Mouse (Mus musculus): ENCODE measurements around the gene Lsm12. TPM values are rescaled to one million over a fixed set of nuclear protein-coding genes. Genes with fewer than 3 reads are reported as not detected.

The Lsm12 gene
- polyA plus RNA-seq, 1 experiment from 2014 or later, result 94.3 TPM

DNA sequence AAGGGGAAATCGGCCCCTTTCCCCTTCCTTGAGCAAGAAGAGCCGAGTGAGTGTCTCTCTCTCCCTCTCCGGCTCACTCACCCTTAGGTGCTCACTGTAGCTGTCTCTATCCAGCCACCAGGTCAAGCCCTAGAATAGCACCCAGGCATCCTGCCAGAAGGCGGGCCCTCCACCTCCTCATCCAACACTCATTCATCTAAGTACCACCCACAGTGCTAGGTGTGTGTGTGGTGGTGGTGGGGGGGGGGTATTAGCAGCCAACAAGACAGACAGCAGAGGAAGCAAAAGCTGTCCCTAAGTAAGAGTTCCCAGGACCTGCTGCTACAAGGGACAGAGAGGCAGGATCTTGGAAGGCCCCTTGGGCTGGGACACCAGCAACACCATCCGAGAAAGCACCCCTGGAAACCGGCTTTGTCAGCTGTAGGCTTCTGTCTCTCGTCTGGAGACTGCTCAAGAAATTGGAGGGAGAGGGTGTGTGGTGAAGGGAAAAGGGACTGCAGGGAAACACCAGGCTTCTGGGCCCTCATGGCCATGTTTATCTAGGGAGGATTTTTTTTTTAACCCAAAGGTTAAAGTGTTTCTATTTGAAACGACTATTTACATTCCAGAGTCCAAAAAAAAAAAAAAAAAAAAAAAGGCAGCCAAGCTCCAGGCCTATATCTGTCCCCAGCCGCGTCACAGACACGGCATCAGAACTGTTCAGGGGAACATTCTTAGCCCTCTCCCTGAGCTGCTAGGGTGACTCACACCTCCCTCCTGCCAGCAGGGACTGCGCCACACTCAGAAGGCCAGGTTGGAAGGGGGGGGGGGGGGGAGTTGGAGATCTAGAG lies 31.2 kb upstream of the Lsm12 start:
- peak overlapping the region; percentile 85 for H3K4me2 ChIP-seq
- ATAC-seq (ENCODE audit: insufficient number of reproducible peaks, low FRiP score), result peak; percentile 48; the same call in 1 of the 2 replicates
- WGBS, result 15% methylated on average over 12 of the region's 12 CpGs
- peak overlapping the region; percentile 72 for H3K4me3 ChIP-seq
- H3K4me1 ChIP-seq (replicated peaks), result peaks cover 95% of the 10 kb centered on the region
- peaks cover 12% of the 10 kb centered on the region for H3K36me3 ChIP-seq
- H3K9ac ChIP-seq, result peak overlapping the region; percentile 96
- peak overlapping the region; percentile 98 for H3K27ac ChIP-seq (ENCODE audit: poor library complexity, severe bottlenecking)
- H3K9me3 ChIP-seq (replicated peaks), result no peaks in the 10 kb centered on the region
- H3K27me3 ChIP-seq (replicated peaks), result no peaks in the 10 kb centered on the region

DNA sequence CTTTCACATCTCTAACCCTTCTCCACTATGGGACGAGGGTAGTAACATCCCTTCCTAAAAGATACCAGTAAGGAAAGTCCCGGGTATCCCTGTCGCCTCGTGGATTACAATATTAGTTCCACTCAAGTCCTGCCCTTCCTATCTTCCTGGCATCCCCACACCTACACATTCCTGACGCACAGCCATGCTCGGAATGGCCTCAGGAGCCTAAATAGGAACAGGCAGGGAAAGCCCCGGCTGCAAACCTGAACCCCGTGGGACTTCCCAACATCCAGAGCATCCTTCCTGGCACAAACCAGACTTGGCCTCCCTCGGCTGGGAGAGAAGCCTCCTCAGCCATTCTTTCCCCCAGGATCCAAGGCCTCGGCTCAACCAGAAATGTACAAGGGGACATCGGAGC lies 30.4 kb upstream of the Lsm12 start:
- peak overlapping the region; percentile 98 for H3K27ac ChIP-seq (ENCODE audit: poor library complexity, severe bottlenecking)
- ATAC-seq (ENCODE audit: insufficient number of reproducible peaks, low FRiP score), result no peak
- peak overlapping the region; percentile 62 for H3K9ac ChIP-seq
- 44% methylated on average over 11 of the region's 11 CpGs for WGBS
- no peaks in the 10 kb centered on the region for H3K9me3 ChIP-seq (replicated peaks)
- H3K36me3 ChIP-seq, result 0 out of 2 replicates have a peak, but pooled peaks cover 9% of the 10 kb centered on the region
- peaks cover 94% of the 10 kb centered on the region for H3K4me1 ChIP-seq (replicated peaks)
- peak overlapping the region; percentile 36 for H3K4me3 ChIP-seq
- H3K27me3 ChIP-seq (replicated peaks), result no peaks in the 10 kb centered on the region
- H3K4me2 ChIP-seq, result peak overlapping the region; percentile 85

DNA sequence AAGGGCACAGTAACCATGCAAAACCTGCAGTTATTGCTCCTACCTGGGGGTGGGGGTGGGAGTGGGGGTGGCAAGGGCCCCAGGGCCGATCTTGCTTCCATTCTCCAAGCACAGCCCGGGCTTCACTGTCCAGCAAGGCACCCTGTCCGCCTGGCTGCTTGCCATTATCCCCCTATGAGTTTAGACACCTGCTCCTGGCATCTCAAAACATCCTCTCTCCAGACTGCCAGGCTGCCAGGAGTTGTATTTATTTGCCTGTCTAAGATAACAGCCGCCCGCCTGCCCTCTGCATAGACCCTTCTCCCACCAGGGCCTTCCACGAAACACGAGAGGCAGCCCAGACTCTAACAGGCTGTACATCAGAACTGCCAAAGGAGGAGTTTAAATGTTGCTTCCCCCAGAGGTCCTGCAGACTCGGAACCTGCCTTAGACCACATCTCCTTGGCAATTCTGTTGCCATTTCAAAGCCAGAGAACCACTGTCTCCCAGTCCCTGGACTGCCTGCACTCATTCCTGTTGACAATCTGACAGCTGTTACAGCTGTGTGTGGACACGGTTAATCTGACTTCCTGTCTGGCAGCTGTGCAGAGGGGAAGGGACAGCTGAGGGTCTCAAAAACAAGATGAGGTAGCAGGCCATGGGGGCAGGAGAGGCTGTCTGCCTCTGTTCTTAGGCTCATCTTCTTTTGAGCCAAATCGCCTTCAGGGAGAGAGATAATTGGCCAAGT lies 29.5 kb upstream of the Lsm12 start:
- H3K4me2 ChIP-seq, result peak overlapping the region; percentile 85
- no peak overlapping the region for H3K4me3 ChIP-seq

DNA sequence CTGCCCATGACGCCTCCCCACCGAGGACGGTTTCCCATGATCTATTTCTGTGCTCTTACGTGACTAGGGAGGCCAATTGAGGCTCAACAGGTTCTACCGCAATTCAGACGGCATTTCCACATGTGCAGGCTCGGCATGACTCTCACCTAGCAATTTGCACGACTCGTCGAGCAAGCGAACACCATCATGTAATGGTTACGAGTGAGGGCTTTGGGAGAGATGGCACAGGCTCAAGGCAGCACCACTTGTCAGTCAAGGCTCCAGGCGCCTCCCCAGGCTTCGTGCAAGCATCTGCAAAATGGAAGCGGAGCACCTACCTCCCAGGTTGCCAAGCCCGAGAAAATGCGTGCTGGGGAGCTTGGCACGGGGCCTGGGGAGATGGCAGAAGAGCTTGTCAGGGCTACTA lies 26.8 kb upstream of the Lsm12 start:
- WGBS, result 57% methylated on average over 18 of the region's 18 CpGs
- 0 out of 2 replicates have a peak, but pooled peaks cover 9% of the 10 kb centered on the region for H3K36me3 ChIP-seq
- no peaks in the 10 kb centered on the region for H3K9me3 ChIP-seq (replicated peaks)
- H3K9ac ChIP-seq, result no peak overlapping the region
- peak overlapping the region; percentile 27; the same call in 1 of the 2 replicates for H3K4me2 ChIP-seq
- no peak overlapping the region for H3K4me3 ChIP-seq
- peak overlapping the region; percentile 53 for H3K27ac ChIP-seq (ENCODE audit: poor library complexity, severe bottlenecking)
- peaks cover 96% of the 10 kb centered on the region for H3K4me1 ChIP-seq (replicated peaks)
- ATAC-seq (ENCODE audit: insufficient number of reproducible peaks, low FRiP score), result no peak
- no peaks in the 10 kb centered on the region for H3K27me3 ChIP-seq (replicated peaks)

More for the DNA sequence above, 29.5 kb upstream of the Lsm12 start:
- 29% methylated on average over 10 of the region's 10 CpGs for WGBS
- Histone ChIP-seq H3K9me3 (replicated peaks) (no peaks in the 10 kb centered on the region), H3K27ac (ENCODE audit: poor library complexity, severe bottlenecking) (peak overlapping the region; percentile 98; the same call in 1 of the 2 replicates), H3K9ac (peak overlapping the region; percentile 35), H3K4me1 (replicated peaks) (peaks cover 94% of the 10 kb centered on the region), H3K36me3 (0 out of 2 replicates have a peak, but pooled peaks cover 9% of the 10 kb centered on the region), H3K27me3 (replicated peaks) (no peaks in the 10 kb centered on the region)
- ATAC-seq (ENCODE audit: insufficient number of reproducible peaks, low FRiP score), result no peak

DNA sequence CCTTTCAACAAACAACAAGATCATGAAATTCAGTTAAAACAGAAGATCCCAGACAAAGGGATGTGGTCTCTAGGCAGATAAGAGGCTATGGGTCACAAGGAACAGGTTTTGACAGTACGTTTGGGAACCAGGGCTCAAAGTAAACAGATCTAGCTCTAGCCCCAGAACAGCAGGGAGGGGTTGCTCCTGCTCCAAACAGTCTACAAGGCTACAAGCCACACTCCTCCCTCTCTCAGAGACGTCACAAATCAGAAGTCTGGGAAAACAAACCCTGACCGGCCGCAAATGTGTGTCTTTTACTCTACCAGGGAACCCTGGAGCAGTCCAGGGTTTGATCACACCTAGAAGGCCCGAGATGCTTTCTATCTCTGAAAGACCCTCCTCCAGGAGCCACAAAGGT lies 25.9 kb upstream of the Lsm12 start:
- H3K9me3 ChIP-seq (replicated peaks), result no peaks in the 10 kb centered on the region
- peaks cover 18% of the 10 kb centered on the region for H3K36me3 ChIP-seq
- WGBS, result 55% methylated on average over 5 of the region's 5 CpGs
- 0 out of 2 replicates have a peak overlapping the region, but pooled peaks have one; percentile 12 for H3K27ac ChIP-seq (ENCODE audit: poor library complexity, severe bottlenecking)
- H3K9ac ChIP-seq, result no peak overlapping the region
- peaks cover 97% of the 10 kb centered on the region for H3K4me1 ChIP-seq (replicated peaks)
- no peak for ATAC-seq (ENCODE audit: insufficient number of reproducible peaks, low FRiP score)
- H3K4me2 ChIP-seq, result no peak overlapping the region
- no peaks in the 10 kb centered on the region for H3K27me3 ChIP-seq (replicated peaks)
- H3K4me3 ChIP-seq, result no peak overlapping the region

DNA sequence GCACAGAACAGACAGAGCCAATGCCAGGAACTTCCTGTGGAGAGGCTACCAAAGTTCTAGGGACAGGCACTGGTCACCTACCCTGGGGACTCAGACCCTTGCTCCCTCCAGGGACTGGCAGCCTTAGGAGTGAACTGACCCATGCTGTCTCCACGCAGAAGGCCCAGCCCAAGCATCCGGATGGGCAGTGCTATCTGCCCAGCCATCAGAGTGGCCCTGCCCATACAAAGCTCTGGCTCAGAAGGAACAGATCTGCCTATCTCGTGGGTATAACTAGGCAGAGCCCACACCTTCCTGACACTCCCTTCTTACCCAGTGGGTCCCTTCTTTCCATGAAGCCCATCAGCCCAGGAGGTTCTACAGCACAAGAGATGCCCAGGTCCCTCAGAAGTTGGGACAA lies 25.1 kb upstream of the Lsm12 start:
- Histone ChIP-seq H3K27ac (ENCODE audit: poor library complexity, severe bottlenecking) (no peak overlapping the region), H3K4me3 (no peak overlapping the region)

DNA sequence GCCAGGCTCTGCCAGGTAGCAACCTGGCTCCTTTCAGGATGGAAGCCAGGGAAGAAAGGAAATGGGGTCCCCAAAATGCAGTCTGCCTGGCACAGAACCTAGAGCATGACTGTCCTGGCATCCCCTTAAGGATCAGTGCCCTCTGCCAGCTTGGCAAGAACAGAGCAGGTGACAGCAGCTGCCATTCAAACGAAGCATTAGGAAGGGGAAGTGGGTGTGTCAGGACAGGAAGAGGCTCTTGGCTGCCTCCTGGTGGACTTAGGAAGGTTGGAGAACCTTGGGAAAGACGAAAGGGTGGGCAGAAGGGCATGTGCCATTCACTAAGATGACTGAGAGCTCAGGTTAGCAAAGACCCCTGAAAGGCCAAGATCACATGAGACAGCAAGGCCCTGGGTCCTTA lies 24.6 kb upstream of the Lsm12 start:
- WGBS, result 20% methylated on average over 2 of the region's 2 CpGs

More for the DNA sequence above, 25.1 kb upstream of the Lsm12 start:
- Histone ChIP-seq H3K36me3 (peaks cover 27% of the 10 kb centered on the region), H3K9ac (no peak overlapping the region), H3K4me1 (replicated peaks) (peaks cover 95% of the 10 kb centered on the region), H3K4me2 (no peak overlapping the region), H3K27me3 (replicated peaks) (no peaks in the 10 kb centered on the region), H3K9me3 (replicated peaks) (no peaks in the 10 kb centered on the region)
- 58% methylated on average over 3 of the region's 3 CpGs for WGBS
- ATAC-seq (ENCODE audit: insufficient number of reproducible peaks, low FRiP score), result no peak

DNA sequence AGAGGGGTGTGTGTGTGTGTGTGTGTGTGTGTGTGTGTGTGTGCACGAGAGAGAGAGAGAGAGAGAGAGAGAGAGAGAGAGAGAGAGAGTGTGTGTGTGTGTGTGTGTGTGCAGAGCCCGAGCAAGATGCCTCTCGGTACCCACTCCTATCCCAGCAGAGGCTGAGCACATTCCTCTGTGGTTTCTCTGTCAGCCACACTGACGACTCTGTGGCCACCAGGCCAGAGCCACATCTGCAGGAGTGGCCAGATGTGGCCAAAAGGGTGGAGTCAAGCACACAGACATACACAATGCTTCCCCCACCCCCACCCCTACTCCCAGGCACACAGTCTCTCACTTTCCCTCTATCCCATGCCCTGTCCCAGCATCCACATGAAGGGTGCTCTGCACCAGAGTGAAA lies 23.8 kb upstream of the Lsm12 start:
- H3K27me3 ChIP-seq (replicated peaks), result no peaks in the 10 kb centered on the region
- no peak for ATAC-seq (ENCODE audit: insufficient number of reproducible peaks, low FRiP score)
- peak overlapping the region; percentile 6; the same call in 1 of the 2 replicates for H3K4me2 ChIP-seq
- H3K4me3 ChIP-seq, result no peak overlapping the region
- WGBS, result 43% methylated on average over 2 of the region's 4 CpGs
- H3K36me3 ChIP-seq, result peaks cover 40% of the 10 kb centered on the region
- peak overlapping the region; percentile 10; the same call in 1 of the 2 replicates for H3K9ac ChIP-seq
- peaks cover 95% of the 10 kb centered on the region for H3K4me1 ChIP-seq (replicated peaks)
- no peaks in the 10 kb centered on the region for H3K9me3 ChIP-seq (replicated peaks)
- H3K27ac ChIP-seq (ENCODE audit: poor library complexity, severe bottlenecking), result peak overlapping the region; percentile 69

More for the DNA sequence above, 24.6 kb upstream of the Lsm12 start:
- peaks cover 95% of the 10 kb centered on the region for H3K4me1 ChIP-seq (replicated peaks)
- 0 out of 2 replicates have a peak overlapping the region, but pooled peaks have one; percentile 10 for H3K9ac ChIP-seq
- no peaks in the 10 kb centered on the region for H3K9me3 ChIP-seq (replicated peaks)
- peak overlapping the region; percentile 69; the same call in 1 of the 2 replicates for H3K27ac ChIP-seq (ENCODE audit: poor library complexity, severe bottlenecking)
- H3K4me3 ChIP-seq, result no peak overlapping the region
- no peaks in the 10 kb centered on the region for H3K27me3 ChIP-seq (replicated peaks)
- no peak overlapping the region for H3K4me2 ChIP-seq
- peaks cover 31% of the 10 kb centered on the region for H3K36me3 ChIP-seq
- ATAC-seq (ENCODE audit: insufficient number of reproducible peaks, low FRiP score), result no peak

DNA sequence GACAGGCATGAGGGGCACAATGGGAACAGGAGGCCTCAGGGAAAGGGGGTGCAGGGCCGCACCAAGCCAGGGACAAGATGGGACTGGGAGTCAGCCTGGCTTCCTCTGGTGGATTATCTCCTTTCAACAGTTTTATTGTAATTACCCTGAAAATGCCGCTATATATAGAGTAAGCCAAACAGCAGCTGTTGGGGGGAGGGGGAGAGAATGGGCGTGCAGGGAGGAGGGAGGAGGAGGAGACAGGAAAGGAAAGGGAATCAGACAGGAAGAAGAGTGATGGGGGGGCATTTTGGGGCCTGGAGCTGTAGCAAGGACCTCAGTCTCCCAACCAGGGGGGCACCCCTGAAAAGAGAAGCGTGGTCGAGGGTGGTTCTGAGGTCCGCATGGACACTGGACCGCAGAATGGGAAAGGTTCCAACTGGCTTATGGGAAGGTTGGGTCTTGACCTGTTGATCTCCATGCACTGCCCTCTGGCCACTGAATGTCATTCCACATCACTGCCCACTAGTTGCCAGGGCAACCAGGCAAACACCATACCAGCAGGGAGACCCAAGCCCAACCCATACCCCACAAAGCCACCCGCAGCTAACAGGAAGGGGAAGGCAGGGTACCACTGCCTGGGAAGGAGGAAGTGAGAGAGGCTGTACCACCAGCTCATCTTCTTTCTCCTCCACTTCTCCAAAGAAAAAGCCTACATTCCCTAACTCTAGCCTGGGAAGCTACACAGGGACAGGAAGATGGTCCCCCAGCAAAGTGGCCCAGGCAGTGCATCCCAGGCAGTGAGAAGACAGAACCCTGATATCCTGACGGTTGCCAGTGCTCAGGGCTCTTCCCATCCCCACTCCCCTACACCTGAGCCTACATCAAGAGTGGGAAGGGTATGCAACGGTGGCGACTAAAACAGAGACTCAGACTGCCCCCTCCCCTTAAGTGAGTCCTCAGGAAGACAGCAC lies 23.0 kb upstream of the Lsm12 start:
- peak overlapping the region; percentile 69 for H3K27ac ChIP-seq (ENCODE audit: poor library complexity, severe bottlenecking)
- peak overlapping the region; percentile 42 for H3K4me2 ChIP-seq
- ATAC-seq (ENCODE audit: insufficient number of reproducible peaks, low FRiP score), result peak; percentile 22; the same call in 1 of the 2 replicates
- peak overlapping the region; percentile 41 for H3K9ac ChIP-seq
- no peak overlapping the region for H3K4me3 ChIP-seq
- WGBS, result 42% methylated on average over 11 of the region's 11 CpGs
- H3K27me3 ChIP-seq (replicated peaks), result no peaks in the 10 kb centered on the region
- H3K4me1 ChIP-seq (replicated peaks), result peaks cover 92% of the 10 kb centered on the region
- H3K9me3 ChIP-seq (replicated peaks), result no peaks in the 10 kb centered on the region
- peaks cover 47% of the 10 kb centered on the region for H3K36me3 ChIP-seq

DNA sequence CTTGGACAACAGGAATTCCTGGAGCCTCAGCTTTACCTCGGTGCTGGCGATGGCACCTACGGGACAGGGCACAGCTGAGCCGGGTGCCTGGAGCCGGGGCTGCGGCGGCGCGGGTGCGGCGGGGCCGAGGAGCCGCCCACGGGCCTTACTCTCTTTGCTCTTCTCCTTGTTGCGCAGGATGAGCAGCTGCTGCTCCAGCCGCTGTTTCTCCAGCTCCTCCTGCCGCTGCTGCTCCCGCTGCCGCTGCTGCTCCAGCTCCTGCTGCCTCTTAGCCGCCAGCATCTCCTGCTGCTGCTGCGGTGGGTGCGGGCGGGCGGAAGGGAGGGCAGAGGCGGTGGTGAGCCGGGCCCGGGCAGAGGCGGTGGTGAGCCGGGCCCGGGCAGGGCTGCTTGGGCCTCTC lies 21.4 kb upstream of the Lsm12 start:
- no peak overlapping the region for H3K4me2 ChIP-seq

More for the DNA sequence above, 21.4 kb upstream of the Lsm12 start:
- Histone ChIP-seq H3K9me3 (replicated peaks) (no peaks in the 10 kb centered on the region), H3K36me3 (peaks cover 56% of the 10 kb centered on the region), H3K4me1 (replicated peaks) (peaks cover 76% of the 10 kb centered on the region), H3K9ac (peak overlapping the region; percentile 55), H3K4me3 (no peak overlapping the region), H3K27me3 (replicated peaks) (no peaks in the 10 kb centered on the region), H3K27ac (ENCODE audit: poor library complexity, severe bottlenecking) (no peak overlapping the region)
- 71% methylated on average over 30 of the region's 30 CpGs for WGBS
- ATAC-seq (ENCODE audit: insufficient number of reproducible peaks, low FRiP score), result no peak
